Mouse (Mus musculus) kidney, adult 8-10 months (tissue): ENCODE results near the gene Srebf2.
"Not testable (repeated sequence)": the region's sequence is repeated elsewhere in the genome, so short reads cannot be mapped to it uniquely, and the experiment has no call there.

Experiments
- DNase-seq, 2 experiments: peaks; one replicate each; pipeline ENCODE4 v3.0.0; 2022

Srebf2 gene

DNA sequence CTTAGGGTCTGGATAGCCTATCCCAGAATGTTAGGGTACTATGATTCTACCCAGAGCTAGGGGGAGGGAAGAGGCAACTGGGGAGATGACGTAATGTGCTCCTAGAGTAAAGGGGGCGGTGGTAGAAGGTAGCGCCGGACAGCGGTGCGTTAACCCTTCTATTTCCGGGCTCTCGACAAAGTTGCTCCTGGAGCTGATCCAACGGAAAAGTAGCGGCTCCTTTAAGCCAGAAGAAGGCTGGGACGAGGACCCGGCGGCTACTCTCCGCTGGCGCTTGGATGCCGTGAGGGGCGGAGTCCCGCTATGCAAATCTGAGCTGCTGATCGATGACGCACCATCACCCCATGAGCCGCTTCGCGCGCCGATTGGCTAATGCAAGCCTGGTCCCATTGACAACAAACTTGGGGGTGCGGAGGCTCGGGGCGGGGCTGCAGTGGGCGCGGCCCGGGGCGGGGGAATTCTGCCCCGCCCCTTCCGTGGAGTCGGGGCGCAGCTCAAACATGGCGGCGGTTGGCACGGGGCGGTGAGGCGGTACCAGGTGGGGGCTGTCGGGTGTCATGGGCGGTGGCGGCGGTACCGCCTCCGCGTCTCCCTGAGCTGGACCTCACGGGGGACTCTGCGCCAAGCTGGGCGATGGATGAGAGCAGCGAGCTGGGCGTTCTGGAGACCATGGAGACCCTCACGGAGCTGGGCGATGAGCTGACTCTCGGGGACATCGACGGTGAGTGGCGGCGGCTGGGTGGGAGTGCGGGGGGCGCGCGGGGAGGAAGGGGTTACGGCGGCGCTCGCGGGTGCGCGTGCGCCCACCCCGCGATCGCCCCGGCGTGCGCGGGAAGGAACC lies at the start of gene Srebf2:
Gene Srebf2 (plus strand): TSS at position 412 of the 841 bp plus-strand sequence.
- DNase-seq: peak; percentile 99

DNA sequence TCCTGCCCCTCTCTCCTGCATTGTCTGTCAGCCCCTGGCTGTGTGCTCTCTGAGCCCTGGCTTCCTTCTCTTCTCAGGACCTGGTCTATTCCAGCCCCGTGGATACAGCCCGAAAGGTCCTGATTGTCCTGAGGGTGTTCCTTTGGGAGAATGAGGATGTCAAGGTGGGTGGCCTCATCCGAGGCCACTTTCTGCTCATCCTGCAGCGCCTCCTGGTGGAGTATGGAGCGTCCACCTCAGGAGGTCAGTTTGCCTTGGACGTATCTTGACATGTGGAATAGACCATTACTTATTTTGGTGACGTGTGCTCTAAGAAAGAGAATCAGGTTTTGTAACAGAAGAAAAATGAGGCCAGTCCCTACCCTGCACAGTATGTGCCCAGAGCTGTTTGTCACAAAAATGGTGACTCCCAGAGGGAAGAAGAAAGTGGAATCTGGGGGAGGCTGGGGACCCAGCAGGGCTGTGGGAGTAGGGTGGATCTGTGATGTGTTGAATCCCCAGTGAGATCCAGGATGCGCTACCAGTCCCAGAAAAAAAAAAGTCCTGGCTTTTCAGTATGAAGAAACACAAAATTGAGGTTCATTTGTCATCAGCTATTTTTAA lies 39.9 kb upstream of the Srebf2 start:
- DNase-seq: peak in 1 of 2 experiments; percentile 53

DNA sequence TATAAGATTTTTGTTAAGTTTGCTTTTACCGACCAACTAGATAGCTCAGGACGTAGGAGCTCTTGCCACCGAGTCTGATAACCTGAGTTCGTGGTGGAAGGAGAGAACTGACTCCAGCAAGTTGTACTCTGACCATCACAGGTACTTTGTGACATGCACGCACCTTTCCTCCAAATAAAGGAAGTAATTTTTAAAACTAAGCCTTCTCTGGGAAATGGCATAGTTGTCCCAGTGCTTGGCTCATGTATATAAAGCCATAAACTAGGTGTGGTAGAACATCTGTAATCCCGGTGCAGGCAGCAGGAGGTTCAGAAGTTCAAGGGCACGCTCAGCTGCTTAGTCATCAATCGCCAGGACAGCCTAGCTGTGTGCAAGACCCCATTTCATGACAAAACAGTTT lies 26.4 kb upstream of the Srebf2 start:
- DNase-seq: no peak

DNA sequence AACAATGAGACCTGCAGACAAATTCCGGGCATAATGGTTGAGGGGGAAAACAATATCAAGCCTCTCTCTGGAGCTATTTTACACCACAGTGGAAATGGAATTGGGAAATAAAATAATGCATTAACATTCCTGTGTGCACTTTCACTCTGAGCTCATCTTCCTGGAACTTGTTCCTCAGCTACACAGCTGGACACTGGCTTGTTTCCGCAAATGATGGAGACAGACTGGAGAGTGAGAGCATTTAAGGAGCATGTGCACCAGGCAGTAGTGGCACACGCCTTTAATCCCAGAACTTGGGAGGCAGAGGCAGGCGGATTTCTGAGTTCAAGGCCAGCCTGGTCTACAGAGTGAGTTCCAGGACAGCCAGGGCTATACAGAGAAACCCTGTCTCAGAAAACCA lies 20.3 kb upstream of the Srebf2 start:
- DNase-seq: not testable (repeated sequence)

DNA sequence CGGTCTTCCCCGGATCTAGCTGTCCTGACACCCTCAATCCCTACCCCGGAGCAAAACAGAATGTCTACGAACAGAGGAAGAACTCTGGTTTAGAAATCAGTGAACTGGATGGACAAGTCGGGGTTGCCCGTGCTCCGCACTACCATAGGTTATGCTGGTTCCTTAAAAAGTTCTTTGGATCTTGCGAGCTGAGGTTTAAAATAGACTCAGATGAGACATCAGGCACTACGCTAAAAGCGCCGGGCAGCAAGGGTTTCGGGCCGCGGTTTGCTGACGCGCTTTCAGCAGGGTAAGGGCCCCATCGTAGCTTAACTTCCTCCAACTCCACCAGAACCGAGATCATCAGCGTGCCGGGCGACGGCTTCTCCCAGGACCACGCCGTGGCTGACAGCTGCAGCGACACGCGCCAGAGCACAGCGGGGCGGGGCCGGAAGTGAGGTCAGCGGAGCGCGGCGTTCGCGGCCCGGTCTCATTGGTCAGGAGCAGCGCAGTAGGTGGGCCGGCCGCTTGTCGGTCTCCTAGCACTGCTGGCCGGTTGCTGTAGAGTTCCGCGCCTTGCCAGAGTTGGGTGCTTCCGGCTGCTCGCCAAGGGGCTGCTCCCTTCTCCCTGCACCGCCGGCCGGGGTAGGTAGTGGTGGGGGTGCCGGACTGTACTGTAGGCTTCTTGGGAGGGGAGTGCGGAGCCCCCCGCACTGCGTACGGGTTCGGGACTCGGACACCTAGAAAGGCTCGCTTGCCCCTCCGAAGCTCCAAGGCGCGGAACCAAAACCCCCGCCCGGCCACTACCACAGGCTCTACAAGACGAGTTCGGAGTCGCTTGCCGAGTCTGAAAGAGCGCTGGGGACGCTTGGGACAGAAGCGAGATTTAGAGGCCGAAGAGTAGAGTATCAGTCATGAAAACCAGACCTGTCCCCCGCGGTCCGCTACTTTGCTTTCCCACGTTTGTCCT lies 19.3 kb upstream of the Srebf2 start, which contains the start of gene Ccdc134:
Gene Ccdc134 (plus strand): TSS at position 497 of the 949 bp plus-strand sequence.
- peak; percentile 94 to 95 for DNase-seq

DNA sequence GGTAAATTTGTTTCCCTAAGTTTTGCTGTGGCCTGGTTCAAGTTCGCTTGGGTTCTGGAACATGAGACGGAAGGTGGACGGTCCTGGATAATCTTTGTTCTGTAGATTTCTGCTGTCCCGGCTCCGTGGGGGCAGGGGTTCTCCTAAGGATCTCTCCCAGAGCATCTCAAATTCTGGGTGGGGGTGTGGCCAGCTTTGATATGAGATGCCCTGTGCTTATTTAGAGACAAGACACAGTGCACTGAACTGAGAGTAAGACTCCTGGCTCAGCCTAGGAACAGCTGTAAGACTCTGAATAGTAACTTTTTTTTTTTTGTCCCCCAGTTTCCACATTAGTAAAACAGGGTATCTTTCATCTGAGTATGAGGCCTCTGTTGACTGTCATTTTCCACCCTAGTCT lies 18.6 kb upstream of the Srebf2 start:
- DNase-seq: no peak

DNA sequence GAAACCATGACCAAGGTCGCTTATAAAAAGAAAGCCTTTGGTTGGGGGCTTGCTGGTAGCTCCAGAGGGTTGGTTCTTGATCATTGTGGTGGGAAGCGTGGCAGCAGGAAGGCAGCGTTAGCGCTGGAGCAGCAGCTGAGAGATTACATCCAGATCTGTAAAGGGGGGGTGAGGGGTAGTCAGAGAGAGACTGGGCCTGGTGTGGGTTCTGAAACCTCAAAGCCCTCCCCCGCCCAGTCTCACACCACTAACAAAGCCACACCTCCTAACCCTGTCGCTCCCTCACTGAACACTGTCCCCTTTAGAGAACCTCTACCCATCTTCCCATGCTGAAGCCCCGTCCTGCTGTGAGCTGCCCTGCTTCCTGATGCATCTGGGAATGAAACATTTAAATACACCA lies 16.4 kb upstream of the Srebf2 start:
- no peak for DNase-seq

DNA sequence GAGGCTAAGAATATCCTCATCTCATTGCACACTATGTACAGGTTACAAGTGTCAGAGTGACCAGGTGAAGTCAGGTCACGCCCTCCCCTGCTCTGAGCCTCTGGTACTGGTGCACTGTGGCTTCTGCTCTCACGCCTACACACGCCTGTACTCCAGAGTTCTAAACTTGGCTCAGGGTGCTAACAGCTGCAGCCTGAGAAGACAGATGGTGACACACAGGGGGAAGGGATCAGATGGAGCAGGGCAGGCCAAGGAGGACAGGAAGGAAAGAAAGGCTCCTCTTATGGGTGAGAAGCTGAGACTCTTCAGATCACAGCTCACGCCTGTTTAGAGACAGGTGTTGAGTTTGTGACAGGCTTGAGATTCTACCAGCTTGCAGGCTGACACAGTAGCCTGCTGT lies 11.6 kb upstream of the Srebf2 start:
- DNase-seq: no peak

DNA sequence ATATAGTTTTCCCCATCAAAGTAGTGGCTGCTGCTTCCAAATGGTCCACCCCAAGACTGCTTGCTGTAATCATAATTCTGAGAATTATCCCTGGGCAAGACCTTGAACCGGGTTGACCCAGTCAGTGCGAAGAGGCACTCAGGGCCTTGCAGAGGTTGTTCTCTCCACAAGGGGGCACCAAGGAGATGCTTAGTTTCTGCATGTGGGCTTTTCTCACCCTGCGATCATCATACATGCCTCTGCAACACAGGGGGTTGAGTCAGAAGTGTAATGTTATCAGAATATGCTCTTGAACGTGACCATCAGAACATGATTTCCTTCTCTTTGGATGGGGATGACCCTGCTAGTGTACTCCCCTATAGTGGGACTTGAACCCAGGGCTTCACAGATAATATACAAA lies 8.4 kb upstream of the Srebf2 start:
- peak in 1 of 2 experiments; percentile 67 for DNase-seq

DNA sequence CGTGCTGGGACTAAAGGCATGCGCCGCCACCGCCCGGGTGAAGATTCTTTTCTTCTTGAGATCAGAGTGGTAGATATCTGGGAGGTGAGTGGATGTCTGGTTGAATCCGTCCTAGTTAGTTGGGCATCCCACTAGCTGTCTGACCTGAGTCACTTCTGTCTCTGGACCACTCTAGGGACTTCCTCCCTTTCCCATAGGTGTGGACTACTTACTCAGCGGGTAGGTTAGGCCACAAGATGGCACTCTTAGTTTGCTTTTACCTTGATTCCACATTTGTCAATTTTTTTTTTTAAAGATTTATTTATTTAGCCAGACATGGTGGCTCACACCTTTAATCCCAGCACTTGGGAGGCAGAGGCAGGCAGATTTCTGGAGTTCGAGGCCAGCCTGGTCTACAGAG lies 7.8 kb upstream of the Srebf2 start:
- peak in 1 of 2 experiments; percentile 30 for DNase-seq

DNA sequence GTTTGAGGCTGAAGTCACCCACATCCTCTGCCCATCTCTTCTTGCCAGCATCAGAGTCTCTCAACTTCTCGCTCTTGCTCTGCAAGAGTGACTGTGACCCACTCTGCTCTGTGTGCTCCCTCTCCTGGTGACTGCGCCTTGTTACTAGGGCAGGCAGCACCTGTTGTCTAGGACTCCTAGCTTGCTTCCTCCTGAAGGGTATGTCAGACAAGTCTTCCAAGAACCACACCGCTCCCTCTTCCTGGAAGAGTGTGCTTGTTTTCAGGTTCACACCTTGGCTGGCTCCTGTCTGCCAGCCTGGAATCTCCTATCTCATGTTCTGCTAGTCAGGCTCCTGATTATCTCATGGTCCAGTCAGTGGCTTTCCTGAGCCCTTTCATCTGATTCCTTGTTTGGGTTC lies 6.6 kb upstream of the Srebf2 start:
- no peak for DNase-seq

DNA sequence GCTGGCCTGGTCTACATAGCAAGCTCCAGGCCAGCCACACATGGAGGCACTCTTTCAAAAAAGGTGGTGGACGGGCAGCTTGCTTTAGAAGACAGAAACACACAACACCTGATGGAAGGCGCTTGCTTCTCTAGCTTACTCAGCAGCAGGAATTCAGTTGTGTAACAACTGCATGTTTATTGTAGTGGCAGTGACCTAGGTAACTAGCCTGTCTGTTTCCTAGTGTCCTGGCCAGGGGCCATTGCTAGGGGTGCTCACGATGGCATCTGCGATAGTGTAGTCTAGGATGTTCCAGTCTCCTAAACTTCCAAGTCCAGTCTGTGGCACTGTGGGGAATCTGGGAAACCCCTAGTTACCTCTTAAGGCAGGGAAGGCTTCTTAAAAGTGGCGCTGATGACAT lies 2.8 kb upstream of the Srebf2 start:
- DNase-seq: no peak

DNA sequence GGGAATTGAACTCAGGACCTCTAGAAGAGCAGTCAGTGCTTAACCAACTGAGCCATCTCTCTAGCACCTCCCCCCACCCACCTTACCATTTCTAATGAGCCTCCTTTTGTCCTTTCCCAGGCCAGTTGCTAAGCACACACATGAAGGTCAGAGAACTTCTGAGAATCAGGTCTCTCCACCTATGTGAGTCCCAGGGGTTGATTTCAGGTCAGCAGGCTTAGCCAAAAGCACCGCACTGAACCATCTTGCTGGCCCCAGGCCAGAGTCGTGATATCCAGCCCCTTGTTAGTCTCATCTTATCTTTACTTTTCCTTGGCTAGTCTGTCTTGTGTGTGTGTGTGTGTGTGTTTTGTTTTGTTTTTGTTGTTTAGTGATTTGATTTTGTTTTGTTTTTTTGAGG lies 1.6 kb upstream of the Srebf2 start:
- no peak for DNase-seq

DNA sequence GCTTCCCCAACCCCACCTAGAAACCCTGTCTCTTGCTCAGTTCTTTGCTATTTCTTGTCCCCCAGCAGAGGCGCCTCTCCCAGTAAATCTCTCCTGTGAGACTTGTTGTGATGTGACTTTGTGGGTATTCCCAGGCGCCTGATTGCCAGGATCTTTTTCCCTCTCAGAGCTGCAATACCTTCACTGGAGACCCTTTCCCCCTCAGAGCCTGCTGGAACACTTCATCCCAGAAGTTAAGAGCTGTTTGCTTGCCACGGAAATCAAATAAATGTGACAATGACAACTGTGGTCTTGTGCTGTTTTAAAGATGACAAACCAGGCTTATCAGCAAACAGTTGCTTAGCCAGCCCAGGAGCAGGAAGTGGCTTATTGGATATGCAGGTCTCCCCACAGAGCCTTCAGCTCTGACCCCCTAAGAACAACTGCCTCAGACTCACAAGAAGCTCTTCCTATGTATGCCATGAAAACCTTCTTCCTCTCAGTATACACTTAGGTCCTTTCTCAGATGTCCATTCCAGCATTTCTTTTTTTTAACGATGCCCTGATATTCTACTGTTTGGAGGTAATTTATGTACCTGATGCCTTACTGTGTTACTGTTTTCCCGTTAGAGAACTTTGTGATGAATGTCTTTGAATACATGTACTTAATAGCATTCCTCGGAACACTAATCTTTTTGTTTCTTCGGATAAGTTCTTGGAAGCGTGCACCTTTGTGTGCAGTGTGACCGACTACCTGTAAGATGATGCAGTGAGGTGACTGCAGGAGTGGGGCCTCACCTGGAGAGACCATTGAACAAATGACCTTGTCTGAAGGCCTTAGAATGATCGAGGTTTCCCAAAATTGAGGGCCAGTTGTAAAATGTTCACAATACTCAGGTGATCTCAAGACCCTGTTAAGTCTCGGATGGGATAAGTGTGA lies 871 bp upstream of the Srebf2 start:
- no peak for DNase-seq

DNA sequence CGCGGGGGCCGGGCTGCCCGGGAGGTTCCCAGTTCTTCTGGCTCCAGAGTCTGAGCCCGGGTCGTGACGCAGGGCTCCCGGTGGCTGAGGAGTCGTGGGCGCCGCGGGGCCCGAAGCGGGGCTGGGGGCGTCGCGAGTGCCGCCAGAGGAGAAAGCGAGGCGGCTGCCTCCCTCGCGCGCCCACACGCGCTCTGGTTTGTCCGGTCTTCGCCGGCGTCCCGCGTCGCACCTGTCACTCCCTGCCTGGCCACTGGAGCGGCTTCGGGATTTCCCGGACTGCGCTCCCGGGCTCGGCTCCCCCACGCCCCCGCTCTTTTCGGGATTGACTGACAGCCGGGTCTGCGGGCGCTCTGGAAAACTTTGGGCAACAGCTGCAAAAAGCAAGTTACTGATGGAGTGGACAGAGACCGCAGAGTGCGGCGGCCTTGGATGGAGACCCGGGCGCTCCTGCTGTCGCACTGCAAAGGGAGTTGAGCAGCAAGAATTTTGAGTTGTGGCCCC lies 680 bp downstream of the Srebf2 start:
- peak in 1 of 2 experiments; percentile 53 for DNase-seq

DNA sequence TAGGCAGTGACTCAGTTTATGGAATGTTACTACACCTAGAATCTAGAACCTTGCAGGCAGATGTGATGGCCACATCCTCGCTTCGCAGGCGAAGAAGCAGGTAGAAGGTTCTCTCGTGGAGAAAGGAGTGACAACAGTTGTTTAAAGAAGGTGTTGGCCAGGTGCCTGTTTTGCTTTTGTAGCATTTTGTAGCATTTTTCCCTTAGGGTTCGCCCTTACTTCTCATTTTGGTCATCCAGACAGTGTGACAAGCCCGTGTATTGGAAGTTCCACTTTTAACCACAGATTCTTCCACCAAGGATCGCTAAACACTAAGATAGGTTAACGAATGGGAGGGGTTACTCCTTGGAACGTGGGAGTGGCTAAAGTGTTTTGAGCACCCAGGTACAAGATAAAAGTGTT lies 1.5 kb downstream of the Srebf2 start:
- no peak for DNase-seq

DNA sequence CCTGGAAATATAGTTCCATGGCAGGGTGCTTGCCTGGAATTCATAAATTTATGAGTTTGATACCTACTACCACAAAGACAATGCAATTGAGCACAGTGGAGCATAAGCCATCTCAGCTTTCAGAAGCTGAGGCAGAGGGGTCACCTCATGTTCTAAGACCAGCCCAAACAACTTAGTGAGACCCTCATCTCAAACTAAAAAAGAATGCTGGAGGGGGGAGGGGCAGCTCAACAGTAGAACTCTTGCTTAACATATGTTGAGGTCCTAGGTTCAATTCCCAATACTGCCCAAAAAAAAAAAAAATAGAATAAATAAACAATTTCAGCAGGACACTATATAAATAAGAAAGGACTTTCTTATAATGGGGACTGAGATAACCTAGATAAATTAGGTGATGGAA lies 3.1 kb downstream of the Srebf2 start:
- DNase-seq: no peak

DNA sequence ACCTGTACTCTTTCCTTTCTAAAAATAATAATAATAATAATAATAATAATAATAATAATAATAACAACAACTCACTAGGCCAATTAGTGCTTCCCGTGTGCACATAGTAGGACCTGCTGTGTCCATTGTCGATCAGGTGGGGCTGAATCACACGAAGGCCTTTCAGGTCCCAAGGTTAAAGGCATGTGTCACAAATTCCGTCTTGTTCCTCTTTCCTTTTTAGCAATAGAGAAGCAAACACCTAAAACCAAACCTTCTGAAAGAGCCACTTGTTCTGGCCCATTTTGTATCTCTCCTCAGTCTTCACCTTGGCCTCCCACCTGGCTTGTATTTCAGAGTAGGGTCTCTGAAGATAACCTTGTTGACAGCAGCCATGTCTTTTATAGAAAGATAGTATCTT lies 4.2 kb downstream of the Srebf2 start:
- no peak for DNase-seq

DNA sequence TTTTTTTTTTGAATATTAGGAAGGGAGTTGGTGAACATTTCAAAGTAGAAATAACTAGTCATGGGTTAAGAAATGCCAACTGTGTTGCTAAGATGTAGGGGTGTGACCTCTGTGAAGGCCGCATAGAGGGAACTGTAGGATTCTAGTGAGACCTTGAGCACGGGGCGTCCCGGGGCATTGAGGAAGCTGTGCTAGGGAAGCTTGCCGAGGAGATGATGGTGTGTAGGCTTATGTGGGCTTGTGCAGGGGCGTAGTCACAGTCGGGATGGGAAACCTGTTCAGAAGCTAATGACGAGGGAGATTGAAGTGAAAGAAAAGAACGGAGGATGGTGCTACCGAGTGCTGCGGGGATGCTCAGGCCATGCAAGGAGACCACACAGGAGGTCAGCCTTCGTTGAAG lies 5.0 kb downstream of the Srebf2 start:
- no peak for DNase-seq

DNA sequence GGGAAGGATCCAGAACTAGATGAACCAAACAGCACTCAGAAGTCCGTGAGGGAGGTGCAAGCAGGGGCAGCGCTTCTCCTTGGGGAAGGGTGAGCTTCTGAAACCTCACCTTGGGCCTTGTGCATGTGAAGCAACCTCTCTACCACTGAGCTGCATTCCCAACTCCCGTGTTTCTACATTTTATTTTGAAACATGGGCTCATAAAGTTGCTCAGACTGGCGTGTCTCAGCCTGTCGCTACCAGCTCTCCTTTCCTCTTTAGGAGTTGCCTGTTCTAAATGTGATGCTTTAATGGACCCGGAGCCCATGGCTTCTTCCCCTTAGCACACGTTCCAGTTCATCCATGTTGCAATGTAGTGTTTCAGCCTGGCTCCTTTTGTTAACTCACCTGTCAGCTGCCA lies 5.5 kb downstream of the Srebf2 start:
- DNase-seq: no peak

DNA sequence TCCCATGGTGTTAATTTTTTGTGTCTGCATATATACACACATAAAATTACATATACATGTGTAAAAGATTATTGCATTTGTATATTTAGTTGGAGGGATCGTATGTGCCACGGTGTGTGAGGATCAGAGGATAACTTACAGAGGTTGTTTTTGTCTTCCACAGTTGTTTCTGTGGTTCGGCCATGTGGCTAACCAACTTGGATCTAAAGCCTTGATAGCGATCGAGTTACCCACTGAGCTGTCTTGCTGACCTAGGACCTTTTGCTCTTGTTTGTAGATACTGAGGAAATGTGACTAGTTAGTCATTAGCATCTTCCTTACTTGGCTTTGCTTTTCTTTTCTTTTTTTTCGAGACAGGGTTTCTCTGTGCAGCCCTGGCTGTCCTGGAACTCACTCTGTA lies 9.3 kb downstream of the Srebf2 start:
- no peak for DNase-seq

DNA sequence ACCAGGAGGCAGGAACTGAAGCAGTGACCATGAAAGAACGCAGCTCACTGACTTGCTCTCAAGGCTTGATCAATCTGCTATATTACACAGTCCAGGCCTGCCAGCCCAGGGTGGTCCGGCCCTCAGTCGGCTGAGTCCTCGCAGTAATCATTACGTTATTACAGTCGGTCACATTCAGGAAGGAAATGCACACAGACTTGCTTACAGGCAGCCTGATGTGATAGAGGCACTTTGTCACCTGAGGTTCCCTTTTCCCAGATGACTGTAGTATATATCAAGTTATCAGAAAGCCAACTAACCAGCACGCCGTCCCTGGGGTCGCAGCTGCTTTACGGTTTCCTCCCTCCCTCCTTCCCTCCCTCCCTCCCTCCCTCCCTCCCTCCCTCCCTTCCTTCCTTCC lies 9.9 kb downstream of the Srebf2 start:
- DNase-seq: no peak
